Mouse (Mus musculus) CD4-positive, CD25-positive, alpha-beta regulatory T cell, adult 4 months (primary cell): ENCODE measurements around the gene Akr1d1. TPM values are rescaled to one million over a fixed set of nuclear protein-coding genes. Genes with fewer than 3 reads are reported as not detected.

Source experiments
- ATAC-seq: one replicate; pipeline ENCODE4 v1.8.0; 2017
- polyA plus RNA-seq, 2 experiments: library from polyadenylated mRNA; unstranded; fragments of 100-300 nt; shearing (Covaris generic); gene quantifications; one replicate each; pipeline ENCODE4 v1.2.1; 2017

Gene Akr1d1
- polyA plus RNA-seq, 2 experiments from 2014 or later: not detected

DNA sequence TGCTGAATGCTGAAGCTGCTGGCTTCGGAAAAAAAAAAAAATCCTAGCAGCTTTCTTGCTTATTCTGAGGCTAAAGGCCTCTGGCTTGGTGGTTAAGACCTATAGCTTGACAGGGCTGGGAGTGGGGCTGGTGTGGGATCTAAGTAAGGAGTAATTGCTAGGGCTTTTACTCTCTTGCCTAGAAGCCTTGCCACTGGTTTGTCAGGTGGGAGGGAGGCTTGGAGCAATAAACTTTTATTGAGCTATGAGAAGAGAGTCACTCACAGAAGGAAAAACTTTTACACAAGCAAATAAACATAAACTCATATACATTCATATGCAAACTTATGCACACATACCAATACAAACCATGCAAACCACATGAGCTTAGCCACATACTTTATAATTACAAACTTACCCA is 42.0 kb downstream of the Akr1d1 start:
- no peak for ATAC-seq

DNA sequence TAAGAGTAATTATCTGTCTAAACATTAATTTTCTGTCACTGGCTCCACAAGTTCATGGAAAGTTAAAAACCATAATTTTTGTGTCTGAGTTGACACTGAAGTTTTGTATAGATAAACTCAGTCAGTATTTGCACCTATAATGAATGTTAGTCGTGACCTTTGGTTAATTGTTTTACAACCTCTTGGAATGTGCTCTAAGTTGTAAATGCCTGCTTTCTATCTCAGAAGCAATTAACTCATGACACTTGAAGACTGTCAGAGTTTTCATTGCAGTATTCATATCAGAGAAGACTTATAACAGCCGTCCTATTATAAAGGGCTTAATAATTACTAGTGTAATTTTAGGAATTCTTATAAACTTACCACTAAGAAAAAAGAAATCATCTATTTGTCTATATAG is 43.0 kb downstream of the Akr1d1 start:
- no peak for ATAC-seq

DNA sequence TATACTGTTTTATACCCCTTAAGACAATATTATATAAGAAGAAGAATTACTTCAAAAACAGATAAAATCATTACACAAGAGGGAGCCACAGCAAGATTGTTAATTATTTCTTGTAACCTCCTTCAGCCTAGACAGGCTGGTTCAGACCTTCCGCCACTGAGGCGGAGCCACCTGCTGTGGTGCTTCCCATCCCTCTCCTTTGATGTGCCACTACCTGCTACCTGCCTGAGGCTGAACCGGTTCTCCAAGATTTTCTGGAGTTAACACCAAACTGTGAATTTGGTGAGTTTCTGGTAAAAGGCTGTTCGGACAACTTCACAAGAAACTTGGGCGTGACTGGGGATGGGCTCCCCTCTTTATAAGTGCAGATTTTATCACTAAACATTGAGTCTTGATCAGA is 50.5 kb downstream of the Akr1d1 start:
- no peak for ATAC-seq

DNA sequence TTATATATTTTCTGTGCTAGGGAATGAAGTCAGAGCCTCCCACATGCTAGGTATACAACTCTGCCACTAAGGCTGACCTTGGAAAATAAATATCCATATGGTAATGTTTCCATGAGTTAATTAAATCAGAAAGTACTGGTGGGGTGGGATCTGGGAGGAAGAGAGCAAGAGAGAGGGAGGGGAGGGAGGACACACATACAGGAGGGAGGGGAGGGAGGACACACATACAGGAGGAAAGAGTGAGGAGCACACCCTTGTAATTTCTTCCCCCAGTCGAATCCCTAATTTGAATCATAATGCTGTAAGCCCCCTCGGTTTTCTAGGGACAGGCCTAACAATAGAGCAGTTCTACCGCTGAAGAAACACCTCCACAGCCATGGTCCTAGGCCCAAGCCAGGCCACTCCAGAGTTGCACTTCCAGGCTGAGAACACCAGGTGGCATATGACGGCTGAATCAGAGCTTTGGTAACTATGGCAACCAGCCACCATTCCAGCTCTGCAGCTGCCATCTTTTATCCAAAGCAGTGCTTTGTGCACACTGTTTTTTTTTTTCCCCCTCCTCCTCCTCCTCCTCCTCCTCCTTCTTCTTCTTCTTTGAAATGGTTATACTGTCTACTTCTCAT is 59.5 kb downstream of the Akr1d1 start:
- ATAC-seq: peak; percentile 77

DNA sequence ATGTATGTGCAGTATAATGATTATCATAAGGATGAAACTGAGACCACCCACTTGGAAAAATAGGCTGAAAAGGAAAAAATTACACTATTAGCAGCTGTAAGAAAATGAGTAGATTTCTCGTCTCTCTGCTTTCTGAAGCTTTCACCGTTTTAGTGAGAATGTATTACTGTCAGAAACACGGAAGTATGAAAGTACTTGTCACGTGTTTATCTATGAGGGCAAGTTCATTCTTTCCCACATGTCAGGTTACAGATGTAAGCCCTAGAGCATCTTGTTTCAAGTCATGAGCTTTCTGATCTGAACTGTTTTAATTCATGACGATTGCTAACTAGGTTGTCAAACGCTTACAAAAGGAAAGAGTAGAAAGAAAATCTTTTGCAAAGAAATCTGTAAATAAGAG is 60.8 kb downstream of the Akr1d1 start:
- no peak for ATAC-seq

GRCm38 (mm10) chr6:37592101-37593032 is 62.4 kb downstream of the Akr1d1 start:
- ATAC-seq: peak; percentile 95

DNA sequence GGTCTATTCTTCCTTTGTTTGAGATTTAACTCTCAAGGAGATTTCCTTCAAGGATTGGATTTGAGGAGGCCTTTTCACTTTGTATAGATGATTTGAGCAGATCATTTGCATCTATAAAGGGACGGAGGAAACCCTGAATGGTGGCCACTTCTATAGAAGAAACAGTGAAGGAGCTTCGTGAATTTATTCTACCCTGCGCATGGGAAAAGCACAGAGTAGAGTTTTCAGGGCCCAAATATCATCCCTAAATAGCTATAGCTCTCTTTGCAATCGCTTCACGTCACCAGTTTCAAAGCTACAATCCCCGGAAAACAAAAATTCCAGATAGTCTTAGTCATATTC is 63.0 kb downstream of the Akr1d1 start:
- ATAC-seq: no peak

- ATAC-seq: no peak
Observed at GRCm38 (mm10) chr6:37593551-37594089, 63.6 kb downstream of the Akr1d1 start.

GRCm38 (mm10) chr6:37597088-37597487 is 67.1 kb downstream of the Akr1d1 start:
- no peak for ATAC-seq

DNA sequence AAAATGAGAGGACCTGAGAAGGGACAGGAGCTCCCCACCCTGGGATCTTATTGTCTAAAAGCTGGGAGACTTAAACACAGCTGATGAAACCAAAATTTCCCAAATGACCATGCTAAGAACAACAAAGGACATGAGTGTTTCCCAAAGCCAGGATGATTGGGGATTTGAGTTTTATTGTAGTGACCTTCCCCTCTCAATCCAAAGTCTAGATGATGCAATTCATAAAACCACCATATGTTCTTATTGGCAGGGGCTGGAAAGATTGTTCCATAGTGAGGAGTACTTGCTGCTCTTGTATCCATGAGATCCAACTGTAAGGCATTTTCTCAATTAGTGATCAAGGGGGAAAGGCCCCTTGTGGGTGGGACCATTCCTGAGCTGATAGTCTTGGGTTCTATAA is 68.1 kb downstream of the Akr1d1 start:
- ATAC-seq: no peak

- peak; percentile 50 for ATAC-seq
Observed at GRCm38 (mm10) chr6:37600976-37601498, 71.1 kb downstream of the Akr1d1 start.

- no peak for ATAC-seq
Observed at GRCm38 (mm10) chr6:37602857-37603765, 73.1 kb downstream of the Akr1d1 start.

DNA sequence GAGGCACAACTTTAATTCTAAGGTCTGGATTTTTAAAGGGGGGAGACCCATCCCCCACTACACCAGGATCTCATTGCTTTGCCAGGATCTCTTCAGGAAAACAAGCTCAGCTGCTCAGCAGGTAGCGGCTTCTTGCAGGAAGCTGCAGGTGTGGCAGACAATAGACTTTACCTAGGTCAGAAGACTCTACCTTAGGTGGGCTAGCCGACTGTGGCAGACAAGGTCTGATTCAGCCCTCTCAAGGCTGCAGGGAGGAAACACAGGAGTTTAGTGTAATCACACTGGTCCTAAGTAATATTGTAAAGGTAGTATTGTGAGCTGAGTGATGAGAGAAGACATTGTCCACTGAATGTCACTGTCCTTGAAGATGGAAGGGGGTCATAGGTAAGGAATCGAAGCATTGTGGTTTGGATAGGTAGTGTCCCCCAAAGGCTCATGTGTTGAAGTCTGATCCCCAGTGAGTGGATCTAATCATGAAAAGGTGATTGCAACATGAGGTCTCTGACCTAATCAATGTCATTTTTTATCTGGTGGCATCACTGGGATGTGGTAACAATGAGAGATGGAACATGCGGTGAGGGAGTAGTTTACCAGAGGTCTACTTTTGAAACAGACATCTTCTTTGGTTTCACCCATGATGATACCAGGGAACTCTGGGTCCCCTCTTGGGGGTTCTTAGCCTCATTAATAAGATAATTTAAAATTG is 74.4 kb downstream of the Akr1d1 start:
- ATAC-seq: no peak

DNA sequence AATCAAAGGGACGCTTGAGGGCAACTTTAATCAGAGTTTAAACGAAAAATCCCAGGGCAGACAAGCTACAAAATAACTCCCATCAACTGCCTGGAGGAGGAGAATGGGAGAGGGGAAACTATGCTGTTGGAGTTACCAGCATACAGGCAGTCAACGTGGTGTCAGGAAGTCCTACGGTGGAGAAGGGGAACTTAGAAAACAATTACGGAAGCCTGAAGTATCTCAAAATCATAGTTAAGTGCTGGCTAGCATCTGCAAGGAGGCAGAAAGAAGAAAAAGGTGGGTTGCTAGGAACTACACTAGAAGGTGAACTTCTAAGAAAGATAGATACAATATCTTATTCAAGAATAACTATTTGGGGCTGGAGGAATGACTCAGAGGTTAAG is 74.9 kb downstream of the Akr1d1 start:
- no peak for ATAC-seq

- peak; percentile 88 for ATAC-seq
Observed at GRCm38 (mm10) chr6:37607511-37608289, 77.7 kb downstream of the Akr1d1 start.

DNA sequence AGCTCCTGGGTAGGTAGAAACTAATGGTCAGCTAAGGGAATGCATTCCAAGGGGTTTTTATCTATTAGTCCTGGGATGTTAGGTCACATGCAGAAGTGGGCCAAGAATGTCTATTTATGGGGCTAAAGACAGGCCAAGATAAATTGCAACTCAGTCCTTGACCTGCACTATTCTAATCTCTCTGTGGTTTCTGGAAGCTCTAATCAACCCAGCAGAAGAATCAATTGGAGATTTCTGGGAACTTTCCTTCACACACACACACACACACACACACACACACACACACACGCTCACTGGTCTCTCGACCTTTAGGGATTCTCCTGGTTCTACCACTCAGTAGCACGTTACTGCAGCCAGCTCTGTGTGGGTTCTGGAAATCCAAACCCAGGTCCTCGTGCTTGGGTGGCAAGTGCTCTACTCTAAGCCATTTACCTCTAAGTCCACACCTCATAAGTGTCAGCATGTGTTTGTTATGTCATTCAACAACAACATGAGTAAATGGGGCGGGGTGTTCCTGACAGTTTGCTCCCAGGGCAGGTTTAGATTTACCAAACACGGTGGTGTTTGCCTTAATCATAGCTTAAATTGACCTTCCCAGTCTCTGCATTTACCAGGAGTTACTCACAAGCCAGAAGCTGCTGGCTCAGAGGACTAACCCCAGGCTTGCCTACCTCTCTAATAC is 82.8 kb downstream of the Akr1d1 start:
- ATAC-seq: no peak

- no peak for ATAC-seq
Observed at GRCm38 (mm10) chr6:37615490-37615889, 85.5 kb downstream of the Akr1d1 start.

- ATAC-seq: no peak
Observed at GRCm38 (mm10) chr6:37616136-37616535, 86.2 kb downstream of the Akr1d1 start.

DNA sequence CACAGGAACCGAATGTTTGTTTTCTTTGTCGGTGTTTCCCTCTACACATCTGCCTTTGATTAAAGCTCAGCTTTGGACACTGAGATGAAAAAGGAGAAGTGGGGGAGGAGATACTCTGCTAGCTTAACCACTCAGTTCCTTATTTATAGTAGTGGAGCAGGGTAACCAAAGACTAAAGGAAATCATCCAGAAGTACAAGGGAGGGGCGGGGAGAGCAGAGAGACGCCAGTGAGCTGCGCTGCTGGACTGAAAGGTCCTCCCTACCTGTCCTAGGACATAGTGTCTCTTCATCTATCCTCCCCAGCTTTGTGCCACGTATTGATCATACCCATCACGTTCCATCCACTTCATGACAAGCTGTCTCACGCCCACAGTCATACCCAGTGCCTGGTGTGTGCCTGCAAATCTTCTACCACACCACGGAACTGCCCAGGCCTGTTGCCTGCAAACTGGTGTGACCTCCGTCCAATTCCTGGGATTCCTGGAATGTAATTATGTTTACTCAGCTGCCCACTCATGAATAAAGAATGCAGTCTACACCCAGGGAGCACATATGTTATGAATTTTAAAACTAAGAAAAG is 87.5 kb downstream of the Akr1d1 start:
- ATAC-seq: peak; percentile 62
